Mouse (Mus musculus): ENCODE results near the gene Trmt6.

Trmt6 gene

DNA sequence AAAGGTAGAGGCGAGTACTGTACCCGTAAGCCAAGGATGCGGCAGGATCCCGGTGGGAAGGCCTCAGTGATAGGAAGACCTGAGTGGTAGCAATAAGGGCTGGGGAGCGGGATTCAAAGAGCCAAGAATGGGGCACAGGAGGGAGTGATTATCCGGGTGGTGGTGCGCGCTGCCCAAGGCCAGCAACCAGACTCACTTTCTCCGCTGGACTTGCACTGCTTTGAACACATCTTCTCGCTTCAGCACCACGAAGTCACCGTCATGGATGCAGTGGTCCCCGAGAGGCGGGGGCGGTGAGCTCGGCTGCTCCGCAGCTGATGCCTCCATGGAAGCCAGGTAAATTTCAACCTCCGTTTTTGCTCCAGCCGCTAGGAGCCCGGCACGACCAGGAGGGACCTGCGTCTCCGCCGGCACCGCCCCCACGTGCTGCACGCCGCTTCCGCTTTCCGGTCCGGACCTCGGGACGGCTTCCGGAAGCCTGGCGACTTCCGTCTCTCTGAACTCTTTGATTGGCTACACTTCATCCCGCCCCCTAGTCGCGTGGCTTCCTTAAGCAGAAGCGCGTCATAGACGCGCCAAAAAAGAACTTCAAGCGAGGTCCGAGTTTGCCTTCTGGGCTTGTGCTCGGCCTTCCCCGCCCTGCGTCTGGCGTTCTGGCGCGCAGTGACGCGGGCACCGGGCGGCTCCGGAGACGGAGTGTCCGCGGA, at the start of gene Trmt6, which contains the start of gene Mcm8:
TSS of gene Trmt6 (minus strand) at position 448 of the 707 bp plus-strand sequence.
TSS of gene Mcm8 (plus strand) at position 534 of the 707 bp plus-strand sequence.
- in situ Hi-C loops (cut with MboI, MseI), result no loop called here

- in situ Hi-C loops (cut with MboI, MseI), result no loop called here
Measured at GRCm38 (mm10) chr2:132863325-132863724, 47.5 kb upstream of the Trmt6 start.

GRCm38 (mm10) chr2:132861456-132861855, 45.6 kb upstream of the Trmt6 start:
- in situ Hi-C loops (cut with MboI, MseI), result no loop called here

DNA sequence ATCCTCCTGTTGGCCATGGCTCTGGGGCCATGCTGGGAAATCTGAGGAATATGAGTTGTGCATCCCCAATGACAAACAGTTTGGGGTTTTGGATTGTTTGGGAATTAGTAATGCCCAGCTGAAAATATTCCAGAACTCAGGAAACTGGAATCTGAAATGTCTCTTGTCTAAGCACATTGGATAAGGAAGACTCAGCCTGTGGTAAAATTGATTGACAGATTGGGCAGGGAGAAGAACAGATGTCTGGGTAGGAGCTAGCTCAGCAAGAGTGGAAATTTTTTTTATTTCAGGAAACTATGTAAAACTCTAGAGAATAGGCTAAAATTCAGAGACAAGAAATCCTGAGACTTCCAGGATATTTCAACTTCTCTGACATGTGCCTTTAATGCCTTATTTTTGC, 44.6 kb upstream of the Trmt6 start:
- in situ Hi-C loops (cut with MboI, MseI), result no loop called here

DNA sequence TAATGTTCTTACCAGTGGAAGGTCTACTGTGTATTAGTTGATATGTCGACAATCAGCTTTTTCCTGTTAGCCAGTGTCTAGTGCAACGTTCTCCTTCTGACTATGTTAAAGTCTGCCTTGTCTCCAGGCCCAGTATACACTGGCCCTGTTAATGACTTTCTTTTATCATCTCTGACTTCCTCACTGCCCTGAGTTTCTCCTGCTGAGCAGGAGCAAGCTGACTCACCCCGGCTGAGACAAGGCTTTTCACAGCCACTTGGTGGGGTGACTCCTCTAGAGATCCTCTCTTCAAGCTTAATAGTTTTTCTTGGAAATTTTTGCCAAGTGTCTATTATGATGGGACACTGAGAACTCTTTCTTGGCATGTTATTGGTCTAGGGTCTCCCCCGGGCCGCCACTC, 40.5 kb upstream of the Trmt6 start:
- in situ Hi-C loops (cut with MboI, MseI), result no loop called here

GRCm38 (mm10) chr2:132853051-132853450, 37.2 kb upstream of the Trmt6 start:
- in situ Hi-C loops (cut with MboI, MseI), result no loop called here

- in situ Hi-C loops (cut with MboI, MseI), result no loop called here
Measured at GRCm38 (mm10) chr2:132849141-132849540, 33.3 kb upstream of the Trmt6 start.

DNA sequence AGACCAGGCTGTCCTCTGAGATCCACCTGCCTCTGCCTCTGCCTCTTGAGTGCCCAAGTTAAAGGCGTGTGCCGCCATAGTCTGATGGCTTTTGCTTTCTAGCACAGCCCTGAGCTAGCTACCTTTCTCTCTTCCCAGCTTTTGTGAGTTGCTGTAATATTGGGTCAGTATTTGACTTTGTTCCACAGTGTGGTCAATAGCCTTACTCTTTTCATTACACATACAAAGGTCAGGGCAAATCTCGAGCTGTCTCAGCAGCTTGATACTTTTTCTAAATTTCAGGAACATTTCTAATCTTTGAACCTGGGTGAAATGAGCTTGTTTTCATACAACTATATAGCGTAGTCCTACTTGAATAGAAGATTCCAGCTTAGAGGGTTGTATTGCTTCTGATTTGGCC, 32.5 kb upstream of the Trmt6 start:
- in situ Hi-C loops (cut with MboI, MseI), result no loop called here

- in situ Hi-C loops (cut with MboI, MseI), result no loop called here
Measured at GRCm38 (mm10) chr2:132847581-132847980, 31.7 kb upstream of the Trmt6 start.

DNA sequence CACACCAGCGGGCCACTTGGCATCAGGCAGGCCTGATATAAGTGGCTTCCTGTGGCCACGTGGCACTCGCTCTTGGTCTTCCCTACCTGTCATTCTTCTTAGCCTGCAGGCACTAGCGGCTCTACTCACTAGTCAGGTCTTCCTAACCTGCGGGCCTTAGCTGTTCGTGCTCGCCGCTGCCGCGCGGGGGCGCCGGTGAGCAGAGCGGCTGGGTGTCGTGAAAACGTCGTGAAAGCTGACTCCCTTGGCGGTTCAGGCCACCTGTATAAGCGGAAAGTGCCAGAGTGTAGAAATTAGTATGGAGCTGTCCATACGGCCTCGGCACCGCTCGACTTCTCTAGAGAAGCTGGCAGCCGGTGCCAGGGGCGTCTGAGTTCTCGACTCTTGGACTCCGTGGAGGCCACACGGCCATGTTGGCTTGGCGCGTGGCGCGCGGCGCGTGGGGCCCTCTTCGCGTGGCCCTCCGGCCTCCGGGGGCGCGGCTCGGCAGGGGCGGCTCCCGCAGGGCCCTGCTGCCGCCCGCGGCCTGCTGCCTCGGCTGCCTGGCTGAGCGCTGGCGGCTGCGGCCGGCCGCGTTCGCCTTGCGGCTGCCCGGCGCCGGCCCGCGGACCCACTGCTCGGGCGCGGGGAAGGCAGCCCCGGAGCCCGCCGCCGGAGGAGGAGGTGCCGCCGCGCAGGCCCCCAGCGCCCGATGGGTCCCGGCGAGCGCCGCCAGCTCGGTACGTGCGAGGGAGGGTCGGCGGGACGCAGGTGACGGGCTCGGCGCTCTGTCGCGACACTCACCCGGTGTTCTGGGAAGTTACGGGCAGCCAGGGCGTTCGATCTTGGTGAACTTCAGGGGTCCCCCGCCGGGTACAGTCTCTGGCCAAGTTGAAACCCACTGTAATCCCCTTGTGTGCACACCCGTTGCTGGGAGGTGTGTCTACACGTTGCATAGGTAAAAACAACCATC, 30.8 kb upstream of the Trmt6 start, which contains the start of gene Crls1:
TSS of gene Crls1 (plus strand) at position 260 of the 952 bp plus-strand sequence.
- in situ Hi-C loops (cut with MboI, MseI), result no loop called here

DNA sequence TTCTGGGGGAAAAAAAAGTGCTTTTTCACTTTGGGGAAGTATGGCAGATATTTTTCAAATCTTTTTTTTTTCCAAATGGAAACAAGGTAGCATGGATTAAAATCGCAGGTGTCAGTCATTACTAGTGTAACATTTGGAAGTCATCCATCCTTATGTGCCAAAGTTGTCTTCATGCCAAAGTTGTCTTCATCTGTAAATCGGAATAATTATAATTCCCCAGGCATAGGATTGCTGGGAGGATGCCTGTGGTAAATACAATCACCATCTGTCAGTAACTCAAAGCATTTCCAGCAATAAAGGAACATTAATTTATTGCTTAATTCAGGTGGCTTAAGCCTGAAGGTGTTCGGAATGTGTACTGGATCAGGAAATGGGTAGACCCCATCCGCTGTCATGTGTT, 25.2 kb upstream of the Trmt6 start:
- in situ Hi-C loops (cut with MboI, MseI), result no loop called here

GRCm38 (mm10) chr2:132802976-132803375, 12.9 kb downstream of the Trmt6 start:
- in situ Hi-C loops (cut with MboI, MseI), result no loop called here

GRCm38 (mm10) chr2:132794204-132794586, 21.7 kb downstream of the Trmt6 start:
- in situ Hi-C loops (cut with MboI, MseI), result no loop called here

- in situ Hi-C loops (cut with MboI, MseI), result no loop called here
Measured at GRCm38 (mm10) chr2:132793441-132794203, 22.2 kb downstream of the Trmt6 start.

DNA sequence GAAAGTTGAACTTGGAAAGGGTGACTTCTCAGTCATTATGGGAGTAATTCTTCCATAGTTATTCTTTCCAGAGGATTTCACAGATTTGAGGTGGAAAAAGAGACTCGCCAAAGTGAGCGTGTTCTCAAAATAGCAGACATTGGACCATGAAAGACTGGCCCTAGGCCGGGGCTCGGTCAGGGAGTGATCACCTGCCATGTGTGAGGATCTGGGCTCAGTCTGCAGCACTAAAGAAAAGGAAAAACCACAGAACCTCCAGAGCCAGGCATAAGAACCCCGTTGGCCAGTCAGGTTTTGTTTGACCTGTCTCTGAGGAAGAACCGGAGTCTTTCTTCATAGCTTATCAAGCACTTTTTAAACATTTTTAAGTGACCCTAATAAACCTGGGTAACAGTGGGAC, 31.8 kb downstream of the Trmt6 start:
- in situ Hi-C loops (cut with MboI, MseI), result no loop called here

DNA sequence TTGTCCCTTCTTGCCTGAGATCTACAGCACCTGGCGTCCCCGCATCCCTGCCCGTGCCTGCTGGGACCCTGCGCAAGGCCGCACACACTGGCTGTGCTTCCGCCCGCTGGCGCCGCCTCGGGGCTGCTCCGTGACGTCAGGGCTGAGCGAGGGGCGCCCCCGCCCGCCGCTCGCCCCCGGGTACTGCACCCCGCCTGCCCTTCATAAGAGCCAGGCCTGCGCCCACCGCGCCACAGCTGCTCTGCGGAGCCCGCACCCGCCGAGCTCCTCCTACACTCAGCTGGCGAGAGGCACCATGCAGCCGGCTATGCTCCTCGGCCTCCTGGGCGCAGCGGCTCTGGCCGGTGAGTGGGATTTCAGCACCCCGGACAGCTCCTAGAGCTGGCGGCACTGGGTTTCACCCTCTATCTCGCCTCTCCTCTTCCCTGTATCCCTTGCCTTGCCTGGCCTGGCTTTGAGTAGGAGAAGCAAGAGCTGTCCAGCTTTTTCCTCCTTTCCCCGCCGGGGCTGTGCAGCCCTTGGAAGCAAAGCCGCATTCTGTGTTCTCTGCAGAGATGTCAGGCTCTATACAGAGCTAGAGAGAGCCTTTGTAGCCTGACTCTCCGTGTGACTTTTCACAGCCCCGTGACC, 34.3 kb downstream of the Trmt6 start:
- in situ Hi-C loops (cut with MboI, MseI), result no loop called here

- in situ Hi-C loops (cut with MboI, MseI), result no loop called here
Measured at GRCm38 (mm10) chr2:132780978-132781377, 34.9 kb downstream of the Trmt6 start, which contains the start of gene Chgb. Gene Chgb (plus strand): TSS chr2:132781278.

DNA sequence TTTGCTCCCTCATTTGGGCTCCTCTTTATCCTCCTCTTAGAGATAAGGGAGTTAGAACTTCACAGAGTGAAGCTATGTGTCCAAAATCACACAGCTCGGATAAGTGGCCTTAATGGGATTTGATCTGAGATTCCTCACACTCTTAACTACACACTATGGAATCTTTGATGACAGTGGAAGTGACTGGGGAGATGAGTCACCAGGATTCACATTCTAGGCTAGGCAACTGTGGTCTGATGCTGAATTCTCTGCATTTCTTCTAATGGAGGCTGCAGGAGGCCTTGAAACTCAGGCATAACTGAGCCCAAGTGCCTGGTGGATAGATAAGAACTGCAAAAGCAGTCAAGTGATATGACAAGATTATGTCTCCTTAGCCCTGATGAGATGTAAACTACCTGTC, 45.0 kb downstream of the Trmt6 start:
- in situ Hi-C loops (cut with MboI, MseI), result no loop called here

DNA sequence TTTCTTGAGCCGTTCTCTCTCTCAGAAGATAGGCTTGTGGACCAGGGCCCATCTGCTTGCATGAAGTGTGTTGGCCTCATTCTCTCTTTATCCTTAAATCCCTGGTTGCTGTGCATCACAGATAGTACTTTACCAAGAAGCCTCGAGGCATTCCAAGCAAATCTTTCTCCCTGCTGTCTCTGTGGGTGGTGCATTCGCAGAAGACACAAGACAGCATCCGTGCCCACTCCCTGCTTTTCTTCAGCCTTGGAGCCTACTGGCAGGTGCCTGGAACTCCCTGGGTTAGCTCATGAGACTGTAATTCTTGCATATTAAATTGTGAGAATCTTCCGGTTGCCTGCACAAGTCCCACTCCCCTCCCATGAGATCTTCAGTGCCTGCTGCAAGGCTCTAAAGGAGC, 57.9 kb downstream of the Trmt6 start:
- in situ Hi-C loops (cut with MboI, MseI), result no loop called here

All from regulatory T cell (primary cell).